Mouse (Mus musculus) megakaryocyte, embryonic 14.5 days (primary cell): Measurements from ENCODE around the gene Trio.

Experiments
- FLI1 ChIP-seq: IDR thresholded peaks from 2 replicates; pipeline ENCODE4 v1.6.1; 2012; ENCODE audit warnings: low read length, inconsistent platforms, mixed read lengths
- GATA1 ChIP-seq: IDR thresholded peaks from 3 replicates; pipeline ENCODE4 v1.6.1; 2012; ENCODE audit warnings: mixed read lengths, low read length, inconsistent platforms, borderline replicate concordance

DNA sequence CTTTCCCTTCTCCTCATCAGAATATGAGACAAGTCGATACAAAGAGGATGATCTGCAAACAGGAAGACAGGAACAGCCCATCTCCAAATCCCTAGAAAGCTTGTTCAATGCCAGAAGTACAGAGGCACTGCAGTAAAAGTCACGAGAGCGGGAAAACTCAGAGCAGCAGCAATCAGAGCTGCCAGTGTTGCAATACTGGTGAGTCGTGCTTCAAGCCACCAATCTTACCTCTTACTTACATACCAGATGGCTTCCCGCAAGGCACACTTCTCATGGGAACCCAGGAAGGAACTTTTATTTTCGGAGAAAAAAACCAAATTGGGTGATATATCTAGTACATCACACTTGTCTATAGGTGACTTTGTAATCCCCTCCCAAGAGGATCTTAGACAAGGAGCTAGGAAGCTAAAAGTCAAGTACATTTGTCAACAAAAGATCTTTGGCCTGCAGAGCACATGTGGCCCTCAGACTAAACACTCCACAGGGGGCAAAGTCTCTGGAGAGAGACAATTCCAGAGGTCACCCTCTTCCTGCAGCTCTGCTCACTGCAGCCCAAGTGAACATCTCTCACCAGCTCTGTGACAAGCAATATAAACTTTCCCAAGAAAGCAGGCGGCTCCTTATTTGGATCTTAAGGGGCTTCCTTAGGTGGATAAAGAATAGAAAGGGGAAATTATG is 6.1 kb downstream of the Trio start:
- TF ChIP-seq GATA1 (no peak), FLI1 (no peak)
